Mouse (Mus musculus) CH12.LX (cell line): ENCODE data around the gene Atrnl1. TPM values are rescaled to one million over a fixed set of nuclear protein-coding genes. Genes with fewer than 3 reads are reported as not detected.

Source experiments
- DNase-seq: peaks from one replicate; pipeline ENCODE4 v3.0.0-alpha.2; 2013; ENCODE audit errors: extremely low read depth
- H3K27ac ChIP-seq: 2 replicates; pipeline ENCODE4 v1.5.1; 2012; ENCODE audit warnings: low read depth, mild to moderate bottlenecking, control low read depth, moderate library complexity; ENCODE audit not compliant: insufficient read depth
- H3K27me3 ChIP-seq: replicated peaks from 2 replicates; pipeline ENCODE3; 2012; ENCODE audit warnings: inconsistent platforms
- H3K36me3 ChIP-seq, 2 experiments: replicated peaks in 1 of 2; 2 replicates each; pipeline versions ENCODE3 to v1.6.1; 2012; ENCODE audit warnings: inconsistent platforms in 1 of 2, low read length in 1 of 2, mild to moderate bottlenecking in 1 of 2, mixed read lengths in 1 of 2, moderate library complexity in 1 of 2; ENCODE audit not compliant: control insufficient read depth in 1 of 2, insufficient read depth in 1 of 2
- H3K4me1 ChIP-seq, 2 experiments: 2 replicates each; pipeline ENCODE4 v1.6.1; 2012; ENCODE audit warnings: inconsistent platforms in 1 of 2, moderate library complexity in 1 of 2; ENCODE audit not compliant: insufficient read depth in 2 of 2, control insufficient read depth in 1 of 2
- H3K4me2 ChIP-seq: 2 replicates; pipeline ENCODE4 v1.6.1; 2012; ENCODE audit warnings: low read depth, mild to moderate bottlenecking, control low read depth; ENCODE audit not compliant: poor library complexity, insufficient read depth, severe bottlenecking
- H3K4me3 ChIP-seq, 3 experiments: fragments of 150-350 bp in 1 of 3; sonication (generic) in 1 of 3; replicated peaks in 1 of 3; 2 replicates each; pipeline versions ENCODE3 to v1.5.1; 2011 to 2012; ENCODE audit warnings: low read depth in 2 of 3, low read length in 2 of 3, mild to moderate bottlenecking in 2 of 3, moderate library complexity in 2 of 3, control low read depth in 1 of 3, improper control_type of control experiment in 1 of 3, inconsistent platforms in 1 of 3, mixed read lengths in 1 of 3; ENCODE audit not compliant: poor library complexity in 1 of 3
- H3K79me2 ChIP-seq: replicated peaks from 2 replicates; pipeline ENCODE4 v1.6.1; 2012; ENCODE audit warnings: mild to moderate bottlenecking, moderate library complexity; ENCODE audit not compliant: control insufficient read depth, poor library complexity, insufficient read depth, severe bottlenecking; ENCODE audit errors: extremely low read depth
- H3K9ac ChIP-seq: 2 replicates; pipeline ENCODE4 v1.6.1; 2012; ENCODE audit warnings: low read depth, mild to moderate bottlenecking, control low read depth, moderate library complexity; ENCODE audit not compliant: insufficient read depth
- H3K9me3 ChIP-seq: replicated peaks from 2 replicates; pipeline ENCODE3; 2012; ENCODE audit warnings: low read length, inconsistent platforms, mixed read lengths
- CTCF ChIP-seq, 2 experiments: IDR thresholded peaks in 1 of 2; conservative IDR thresholded peaks in 1 of 2; 2 replicates each; pipeline ENCODE4 v1.5.1; 2011 to 2012; ENCODE audit warnings: low read depth in 2 of 2, low read length in 2 of 2, improper control_type of control experiment in 1 of 2, inconsistent platforms in 1 of 2, mild to moderate bottlenecking in 1 of 2, moderate library complexity in 1 of 2
- E2F4 ChIP-seq: IDR thresholded peaks from 2 replicates; pipeline ENCODE4 v1.6.1; 2011; ENCODE audit warnings: low read depth, low read length, improper control_type of control experiment; ENCODE audit not compliant: insufficient replicate concordance
- ETS1 ChIP-seq: conservative IDR thresholded peaks from 2 replicates; pipeline ENCODE4 v1.6.1; 2012; ENCODE audit warnings: low read depth, mild to moderate bottlenecking, inconsistent platforms, low read length, improper control_type of control experiment, moderate library complexity
- GABPA ChIP-seq: IDR thresholded peaks from 2 replicates; pipeline ENCODE4 v1.6.1; 2012; ENCODE audit warnings: low read depth, low read length, improper control_type of control experiment, inconsistent platforms; ENCODE audit not compliant: insufficient replicate concordance
- HCFC1 ChIP-seq: IDR thresholded peaks from 2 replicates; pipeline ENCODE4 v1.6.1; 2012; ENCODE audit warnings: low read depth, mild to moderate bottlenecking, inconsistent platforms, low read length, improper control_type of control experiment
- JUN ChIP-seq: IDR thresholded peaks from 2 replicates; pipeline ENCODE4 v1.6.1; 2011; ENCODE audit warnings: low read depth, mild to moderate bottlenecking, low read length, improper control_type of control experiment, moderate library complexity; ENCODE audit not compliant: insufficient read depth
- JUND ChIP-seq: conservative IDR thresholded peaks from 2 replicates; pipeline ENCODE4 v1.6.1; 2011; ENCODE audit warnings: low read depth, low read length, improper control_type of control experiment
- MAX ChIP-seq: IDR thresholded peaks from 2 replicates; pipeline ENCODE4 v1.6.1; 2011; ENCODE audit warnings: low read length, improper control_type of control experiment
- MAZ ChIP-seq: IDR thresholded peaks from 2 replicates; pipeline ENCODE4 v1.6.1; 2012; ENCODE audit warnings: low read depth, mild to moderate bottlenecking, inconsistent platforms, low read length, improper control_type of control experiment, moderate library complexity
- MEF2A ChIP-seq: IDR thresholded peaks from 2 replicates; pipeline ENCODE4 v1.6.1; 2014; ENCODE audit warnings: low read depth, mild to moderate bottlenecking, inconsistent platforms, low read length, improper control_type of control experiment, borderline replicate concordance
- MXI1 ChIP-seq: IDR thresholded peaks from 2 replicates; pipeline ENCODE4 v1.6.1; 2011; ENCODE audit warnings: mild to moderate bottlenecking, low read depth, low read length, improper control_type of control experiment
- NRF1 ChIP-seq: IDR thresholded peaks from 2 replicates; pipeline ENCODE4 v1.6.1; 2014; ENCODE audit warnings: low read depth, mild to moderate bottlenecking, inconsistent platforms, low read length, improper control_type of control experiment, moderate library complexity
- PAX5 ChIP-seq: IDR thresholded peaks from 2 replicates; pipeline ENCODE4 v1.6.1; 2012; ENCODE audit warnings: low read length, inconsistent platforms, mixed read lengths
- POLR2A ChIP-seq: IDR thresholded peaks from 2 replicates; pipeline ENCODE4 v1.6.1; 2011; ENCODE audit warnings: low read depth, mild to moderate bottlenecking, improper control_type of control experiment, low read length
- RAD21 ChIP-seq: IDR thresholded peaks from 2 replicates; pipeline ENCODE4 v1.6.1; 2011; ENCODE audit warnings: low read depth, mild to moderate bottlenecking, low read length, improper control_type of control experiment, moderate library complexity
- RCOR1 ChIP-seq: conservative IDR thresholded peaks from 2 replicates; pipeline ENCODE4 v1.6.1; 2012; ENCODE audit warnings: low read depth, mild to moderate bottlenecking, inconsistent platforms, low read length, improper control_type of control experiment
- SMC3 ChIP-seq: IDR thresholded peaks from 2 replicates; pipeline ENCODE4 v1.6.1; 2011; ENCODE audit warnings: low read depth, low read length, improper control_type of control experiment
- TBP ChIP-seq: conservative IDR thresholded peaks from 2 replicates; pipeline ENCODE4 v1.6.1; 2011; ENCODE audit warnings: low read depth, low read length, improper control_type of control experiment
- UBTF ChIP-seq: IDR thresholded peaks from 2 replicates; pipeline ENCODE4 v1.6.1; 2012; ENCODE audit warnings: low read depth, mild to moderate bottlenecking, inconsistent platforms, low read length, improper control_type of control experiment, moderate library complexity
- USF1 ChIP-seq: IDR thresholded peaks from 2 replicates; pipeline ENCODE4 v1.6.1; 2014; ENCODE audit warnings: low read depth, mild to moderate bottlenecking, inconsistent platforms, low read length, improper control_type of control experiment
- USF2 ChIP-seq: conservative IDR thresholded peaks from 2 replicates; pipeline ENCODE4 v1.6.1; 2011; ENCODE audit warnings: low read depth, low read length, improper control_type of control experiment
- ZC3H11A ChIP-seq: IDR thresholded peaks from 2 replicates; pipeline ENCODE4 v1.6.1; 2012; ENCODE audit warnings: low read depth, mild to moderate bottlenecking, inconsistent platforms, low read length, improper control_type of control experiment
- ZMIZ1 ChIP-seq: IDR thresholded peaks from 2 replicates; pipeline ENCODE4 v1.6.1; 2012; ENCODE audit warnings: low read depth, mild to moderate bottlenecking, inconsistent platforms, low read length, improper control_type of control experiment
- ZNF384 ChIP-seq: IDR thresholded peaks from 2 replicates; pipeline ENCODE4 v1.6.1; 2012; ENCODE audit warnings: low read depth, low read length, improper control_type of control experiment, inconsistent platforms
- dilution Hi-C: fragments of 300-500 bp; cut with MboI; formaldehyde crosslinking; loops from 2 replicates; pipeline ENCODE4 v1.14.3; 2020; ENCODE audit warnings: low sequenced_read_pairs; ENCODE audit not compliant: extremely low pct_unique_long_range_greater_than_20kb, extremely low pct_ligation_motif_present
- in situ Hi-C: fragments of 300-500 bp; cut with MboI; formaldehyde crosslinking; loops from 3 replicates; pipeline ENCODE4 v1.14.3; 2019; ENCODE audit warnings: low sequenced_read_pairs, low pct_ligation_motif_present, low pct_unique_long_range_greater_than_20kb, mixed read lengths
- polyA plus RNA-seq: library from polyadenylated mRNA; unstranded; fragments of >175 nt; gene quantifications from 2 replicates; pipeline ENCODE4 v1.2.1, GENCODE M21; 2012; ENCODE audit warnings: low read depth; ENCODE audit not compliant: insufficient read length
- total RNA-seq, 2 experiments: library from RNA; depleted of rRNA; stranded (reverse); fragments of 300-350 nt in 1 of 2; fragments of >200 nt in 1 of 2; gene quantifications; 2 replicates each; pipeline ENCODE4 v1.2.3; 2012 to 2014

Gene Atrnl1
- total and polyA plus RNA-seq, 3 experiments = 1.9 TPM

DNA sequence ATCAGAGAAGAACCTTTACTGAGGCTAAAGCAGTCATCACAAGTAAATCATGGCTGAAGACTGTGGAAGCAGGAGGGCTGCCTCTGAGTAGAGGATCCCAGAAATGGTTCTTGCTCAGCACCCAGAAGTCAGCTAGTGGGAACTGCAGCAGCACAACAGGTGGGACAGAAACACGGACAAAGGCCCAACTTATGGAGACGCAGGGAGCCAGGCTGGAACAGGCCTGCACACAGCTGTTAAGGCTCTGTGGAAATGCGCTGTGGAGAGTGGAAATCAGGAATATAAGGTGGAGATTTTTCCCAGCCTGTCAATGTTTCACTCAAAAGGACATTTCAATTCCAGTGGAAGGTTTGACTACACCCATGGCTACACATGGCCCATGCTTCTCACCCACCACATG is 406.6 kb downstream of the Atrnl1 start:
- no peak overlapping the region for H3K4me2 ChIP-seq

GRCm38 (mm10) chr19:58018698-58019097 is 407.9 kb downstream of the Atrnl1 start:
- Histone ChIP-seq H3K36me3 (no peaks in the 10 kb centered on the region), H3K27ac (no peak overlapping the region), H3K4me1 (no peaks in the 10 kb centered on the region), H3K79me2 (no peaks in the 10 kb centered on the region), H3K9me3 (no peaks in the 10 kb centered on the region), H3K4me2 (no peak overlapping the region), H3K4me3 (no peak overlapping the region), H3K9ac (no peak overlapping the region), H3K27me3 (no peaks in the 10 kb centered on the region)
- TF ChIP-seq USF1 = no peak
- TF ChIP-seq ZMIZ1 = no peak
- TF ChIP-seq JUND = no peak
- TF ChIP-seq HCFC1 = no peak
- TF ChIP-seq MAZ = no peak
- no peak for TF ChIP-seq GABPA
- TF ChIP-seq MEF2A = no peak
- TF ChIP-seq ZC3H11A = no peak
- no peak for TF ChIP-seq MAX
- TF ChIP-seq PAX5 = no peak
- TF ChIP-seq SMC3 = no peak
- no peak for TF ChIP-seq TBP
- no peak for TF ChIP-seq UBTF
- dilution Hi-C loops = no loop called here
- in situ Hi-C loops = no loop called here
- DNase-seq = no peak

More for the DNA sequence above, 406.6 kb downstream of the Atrnl1 start:
- dilution Hi-C loops (no loop called here), in situ Hi-C loops (no loop called here)
- no peak for TF ChIP-seq JUN
- no peak for TF ChIP-seq SMC3
- TF ChIP-seq CTCF (conservative IDR thresholded peaks at IDR 0.05 in 1 of 2, IDR thresholded peaks at IDR 0.05 in 1 of 2; ENCODE audit: low read depth in 2 of 2, low read length in 2 of 2) = no peak
- TF ChIP-seq E2F4 = no peak
- TF ChIP-seq MAZ = no peak
- TF ChIP-seq ZC3H11A = no peak
- no peak for TF ChIP-seq MXI1
- no peak for TF ChIP-seq RAD21
- no peak for TF ChIP-seq POLR2A
- TF ChIP-seq TBP = no peak
- TF ChIP-seq NRF1 = no peak
- TF ChIP-seq RCOR1 = no peak
- no peak for TF ChIP-seq MEF2A
- TF ChIP-seq GABPA = no peak
- no peak for TF ChIP-seq ZNF384
- no peak for TF ChIP-seq USF2
- TF ChIP-seq ETS1 = no peak
- Histone ChIP-seq H3K4me1 (no peaks in the 10 kb centered on the region), H3K27ac (no peak overlapping the region), H3K79me2 (no peaks in the 10 kb centered on the region), H3K36me3 (no peaks in the 10 kb centered on the region), H3K4me3 (no peak overlapping the region), H3K9me3 (no peaks in the 10 kb centered on the region), H3K9ac (no peak overlapping the region), H3K27me3 (no peaks in the 10 kb centered on the region)
- DNase-seq = no peak
